Mouse (Mus musculus) CH12.LX (cell line): ENCODE data around the gene Zmynd11.

Experiments used
- CHD1 ChIP-seq: IDR thresholded peaks from 2 replicates; pipeline ENCODE4 v1.6.1; 2012; ENCODE audit warnings: low read depth, low read length, improper control_type of control experiment, inconsistent platforms
- CTCF ChIP-seq, 2 experiments: IDR thresholded peaks in 1 of 2; conservative IDR thresholded peaks in 1 of 2; 2 replicates each; pipeline ENCODE4 v1.5.1; 2011 to 2012; ENCODE audit warnings: low read depth in 2 of 2, low read length in 2 of 2, improper control_type of control experiment in 1 of 2, inconsistent platforms in 1 of 2, mild to moderate bottlenecking in 1 of 2, moderate library complexity in 1 of 2
- GABPA ChIP-seq: IDR thresholded peaks from 2 replicates; pipeline ENCODE4 v1.6.1; 2012; ENCODE audit warnings: low read depth, low read length, improper control_type of control experiment, inconsistent platforms; ENCODE audit not compliant: insufficient replicate concordance
- MAFK ChIP-seq: IDR thresholded peaks from 2 replicates; pipeline ENCODE4 v1.6.1; 2011; ENCODE audit warnings: low read length, improper control_type of control experiment; ENCODE audit not compliant: insufficient replicate concordance
- MXI1 ChIP-seq: IDR thresholded peaks from 2 replicates; pipeline ENCODE4 v1.6.1; 2011; ENCODE audit warnings: mild to moderate bottlenecking, low read depth, low read length, improper control_type of control experiment
- PAX5 ChIP-seq: IDR thresholded peaks from 2 replicates; pipeline ENCODE4 v1.6.1; 2012; ENCODE audit warnings: low read length, inconsistent platforms, mixed read lengths
- POLR2A ChIP-seq: IDR thresholded peaks from 2 replicates; pipeline ENCODE4 v1.6.1; 2011; ENCODE audit warnings: low read depth, mild to moderate bottlenecking, improper control_type of control experiment, low read length
- USF1 ChIP-seq: IDR thresholded peaks from 2 replicates; pipeline ENCODE4 v1.6.1; 2014; ENCODE audit warnings: low read depth, mild to moderate bottlenecking, inconsistent platforms, low read length, improper control_type of control experiment

DNA sequence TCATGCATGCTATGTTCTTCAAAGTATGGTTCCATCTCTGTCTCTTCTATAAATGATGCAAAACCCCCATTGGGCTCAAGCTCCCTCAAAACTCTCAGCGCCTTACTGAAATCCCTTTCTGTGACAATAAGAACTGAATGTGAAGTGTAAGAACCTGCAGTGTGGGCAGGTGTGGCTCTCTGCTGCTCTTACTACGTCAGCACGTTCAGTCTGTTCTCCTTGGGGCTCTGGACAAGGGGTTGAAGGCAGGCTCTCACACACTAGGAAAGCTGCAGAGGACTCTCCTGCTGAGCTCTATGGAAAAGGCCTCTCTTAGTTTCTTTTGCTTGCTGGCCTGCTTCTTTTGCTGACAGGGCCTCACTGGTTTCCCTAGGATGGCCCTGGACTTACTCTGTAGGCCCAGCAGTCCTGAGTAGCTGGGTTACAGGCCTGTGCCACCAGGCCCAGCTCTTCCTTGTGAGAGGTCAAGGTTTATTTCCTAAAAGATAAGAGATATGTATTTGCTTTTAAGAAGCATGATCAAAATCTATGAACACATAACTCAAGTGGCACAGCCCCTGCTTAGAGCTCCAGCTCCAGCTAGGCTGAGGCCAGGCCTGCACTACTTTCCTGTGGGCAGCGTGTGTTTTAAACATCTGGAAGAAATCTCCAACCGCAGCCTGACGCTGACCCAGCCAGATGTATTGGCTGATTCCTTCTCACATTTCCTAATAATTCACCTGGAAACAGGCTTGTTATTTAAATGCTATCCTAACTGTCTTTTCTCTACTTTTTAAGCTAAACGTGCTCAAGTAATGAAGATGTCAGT lies 56.5 kb downstream of the Zmynd11 start:
- TF ChIP-seq MAFK: no peak
- no peak for TF ChIP-seq CHD1
- no peak for TF ChIP-seq CTCF (conservative IDR thresholded peaks at IDR 0.05 in 1 of 2, IDR thresholded peaks at IDR 0.05 in 1 of 2; ENCODE audit: low read depth in 2 of 2, low read length in 2 of 2)
- no peak for TF ChIP-seq PAX5
- no peak for TF ChIP-seq USF1
- no peak for TF ChIP-seq POLR2A
- TF ChIP-seq MXI1: no peak
- no peak for TF ChIP-seq GABPA
